Mouse (Mus musculus) limb, embryonic 10.5 days (tissue): ENCODE results near the gene Prkra. TPM values are rescaled to one million over a fixed set of nuclear protein-coding genes. Genes with fewer than 3 reads are reported as not detected.

ENCODE experiments used
- DNase-seq: peaks from one replicate; pipeline ENCODE4 v3.0.0-alpha.2; 2017; ENCODE audit warnings: low spot score
- H3K27ac ChIP-seq: fragments of 300-500 bp; sonication (generic); 2 replicates; pipeline ENCODE4 v1.5.1; 2016; ENCODE audit warnings: mild to moderate bottlenecking
- H3K27me3 ChIP-seq: fragments of 300-500 bp; sonication (generic); 2 replicates; pipeline ENCODE4 v1.6.1; 2016; ENCODE audit warnings: low read depth, mild to moderate bottlenecking; ENCODE audit not compliant: poor library complexity, severe bottlenecking
- H3K36me3 ChIP-seq: fragments of 300-500 bp; sonication (generic); 2 replicates; pipeline ENCODE4 v1.6.1; 2016; ENCODE audit warnings: mild to moderate bottlenecking, moderate library complexity
- H3K4me1 ChIP-seq: fragments of 300-500 bp; sonication (generic); 2 replicates; pipeline ENCODE4 v1.6.1; 2016
- H3K4me3 ChIP-seq: fragments of 300-500 bp; sonication (generic); 2 replicates; pipeline ENCODE4 v1.5.1; 2016; ENCODE audit warnings: mild to moderate bottlenecking, moderate library complexity
- H3K9me3 ChIP-seq: fragments of 300-500 bp; sonication (generic); replicated peaks from 2 replicates; pipeline ENCODE4 v1.6.1; 2016; ENCODE audit warnings: mild to moderate bottlenecking
- WGBS: fragments of 180-500 bp; shearing (Covaris S2); methylation state at CpG from one replicate; pipeline ENCODE4 v1.1.7; 2016; 5-methylcytosine and 5-hydroxymethylcytosine counted together
- polyA plus RNA-seq: library from polyadenylated mRNA; unstranded; fragments of >200 nt; fragmentation: Nextera tagmentation; extraction: Ambion mirVana; gene quantifications from 2 replicates; pipeline ENCODE4 v1.2.1, GENCODE M21; 2016

The Prkra gene
- polyA plus RNA-seq, 1 experiment from 2014 or later: 91.0 TPM

GRCm38 (mm10) chr2:76599214-76599613 lies 48.6 kb downstream of the Prkra start:
- H3K36me3 ChIP-seq: peaks cover 4% of the 10 kb centered on the region; the same call in 1 of the 2 replicates
- H3K27me3 ChIP-seq: no peaks in the 10 kb centered on the region
- H3K9me3 ChIP-seq: no peaks in the 10 kb centered on the region
- no peak overlapping the region for H3K4me3 ChIP-seq
- no peak for DNase-seq
- 76% methylated on average over 5 of the region's 5 CpGs for WGBS
- H3K4me1 ChIP-seq: no peaks in the 10 kb centered on the region
- no peak overlapping the region for H3K27ac ChIP-seq

GRCm38 (mm10) chr2:76597521-76597920 lies 50.3 kb downstream of the Prkra start:
- Histone ChIP-seq H3K4me1 (no peaks in the 10 kb centered on the region), H3K36me3 (peaks cover 4% of the 10 kb centered on the region; the same call in 1 of the 2 replicates), H3K4me3 (no peak overlapping the region), H3K27me3 (no peaks in the 10 kb centered on the region), H3K27ac (no peak overlapping the region), H3K9me3 (no peaks in the 10 kb centered on the region)
- WGBS: 89% methylated on average over 11 of the region's 11 CpGs
- DNase-seq: no peak

- peaks cover 7% of the 10 kb centered on the region; the same call in 1 of the 2 replicates for H3K36me3 ChIP-seq
- no peak overlapping the region for H3K4me3 ChIP-seq
- no peaks in the 10 kb centered on the region for H3K4me1 ChIP-seq
- no peaks in the 10 kb centered on the region for H3K27me3 ChIP-seq
- no peak for DNase-seq
- H3K27ac ChIP-seq: no peak overlapping the region
- H3K9me3 ChIP-seq: no peaks in the 10 kb centered on the region
- 82% methylated on average over 3 of the region's 3 CpGs for WGBS
Measured at GRCm38 (mm10) chr2:76592401-76592924, 55.4 kb downstream of the Prkra start.

GRCm38 (mm10) chr2:76590221-76590620 lies 57.6 kb downstream of the Prkra start:
- Histone ChIP-seq H3K4me1 (0 out of 2 replicates have a peak, but pooled peaks cover 4% of the 10 kb centered on the region), H3K36me3 (peaks cover 16% of the 10 kb centered on the region), H3K4me3 (no peak overlapping the region), H3K27me3 (no peaks in the 10 kb centered on the region), H3K27ac (no peak overlapping the region), H3K9me3 (no peaks in the 10 kb centered on the region)
- no peak for DNase-seq
- WGBS: 91% methylated on average over 7 of the region's 7 CpGs

GRCm38 (mm10) chr2:76586906-76587305 lies 60.9 kb downstream of the Prkra start:
- Histone ChIP-seq H3K4me1 (0 out of 2 replicates have a peak, but pooled peaks cover 4% of the 10 kb centered on the region), H3K4me3 (no peak overlapping the region), H3K27ac (no peak overlapping the region), H3K9me3 (no peaks in the 10 kb centered on the region), H3K27me3 (no peaks in the 10 kb centered on the region), H3K36me3 (peaks cover 31% of the 10 kb centered on the region)
- WGBS: 88% methylated on average over 10 of the region's 10 CpGs
- no peak for DNase-seq

- H3K9me3 ChIP-seq: no peaks in the 10 kb centered on the region
- 0 out of 2 replicates have a peak, but pooled peaks cover 4% of the 10 kb centered on the region for H3K4me1 ChIP-seq
- no peaks in the 10 kb centered on the region for H3K27me3 ChIP-seq
- no peak for DNase-seq
- WGBS: 88% methylated on average over 13 of the region's 13 CpGs
- H3K4me3 ChIP-seq: no peak overlapping the region
- no peak overlapping the region for H3K27ac ChIP-seq
- H3K36me3 ChIP-seq: peaks cover 28% of the 10 kb centered on the region
Measured at GRCm38 (mm10) chr2:76585090-76585489, 62.7 kb downstream of the Prkra start.

Other genes starting within 250 kb of the Prkra start
- gene Osbpl6, start 241.5 kb downstream of the Prkra start, polyA plus RNA-seq: 19.2 and 19.3 TPM in 2 replicates
- 0.65 and 1.0 TPM in 2 replicates for gene Pjvk, start 461 bp upstream of the Prkra start, polyA plus RNA-seq
- gene Fkbp7, start 25.1 kb upstream of the Prkra start, polyA plus RNA-seq: 22.0 and 31.4 TPM in 2 replicates
- gene Plekha3, start 27.3 kb upstream of the Prkra start, polyA plus RNA-seq: 12.4 and 12.6 TPM in 2 replicates